Mouse (Mus musculus) forebrain, embryonic 15.5 days (tissue): Measurements from ENCODE around the gene Rngtt. TPM values are rescaled to one million over a fixed set of nuclear protein-coding genes. Genes with fewer than 3 reads are reported as not detected.

Source experiments
- ATAC-seq: fragments of 200-750 bp; cut with Nextera tagmentation; replicated peaks from 2 replicates; pipeline ENCODE4 v1.8.0; 2017; ENCODE audit warnings: mild to moderate bottlenecking, moderate TSS enrichment, moderate library complexity
- H3K27ac ChIP-seq: fragments of 300-500 bp; sonication (generic); replicated peaks from 2 replicates; pipeline ENCODE4 v1.5.1; 2015; ENCODE audit warnings: mild to moderate bottlenecking, inconsistent platforms
- H3K27me3 ChIP-seq: fragments of 300-500 bp; sonication (generic); 2 replicates; pipeline ENCODE4 v1.6.1; 2015; ENCODE audit warnings: inconsistent platforms
- H3K36me3 ChIP-seq: fragments of 300-500 bp; sonication (generic); 2 replicates; pipeline ENCODE4 v1.6.1; 2015; ENCODE audit warnings: mild to moderate bottlenecking, inconsistent platforms
- H3K4me1 ChIP-seq: fragments of 300-500 bp; sonication (generic); 2 replicates; pipeline ENCODE4 v1.6.1; 2015; ENCODE audit warnings: inconsistent platforms
- H3K4me2 ChIP-seq: fragments of 300-500 bp; sonication (generic); replicated peaks from 2 replicates; pipeline ENCODE4 v1.6.1; 2015; ENCODE audit warnings: mild to moderate bottlenecking, inconsistent platforms
- H3K4me3 ChIP-seq: fragments of 300-500 bp; sonication (generic); 2 replicates; pipeline ENCODE4 v1.5.1; 2015; ENCODE audit warnings: mild to moderate bottlenecking, inconsistent platforms
- H3K9ac ChIP-seq: fragments of 300-500 bp; sonication (generic); replicated peaks from 2 replicates; pipeline ENCODE4 v1.6.1; 2015; ENCODE audit warnings: mild to moderate bottlenecking, inconsistent platforms
- H3K9me3 ChIP-seq: fragments of 300-500 bp; sonication (generic); 2 replicates; pipeline ENCODE4 v1.6.1; 2016; ENCODE audit warnings: inconsistent platforms
- WGBS: fragments of 180-500 bp; shearing (Covaris S2); methylation state at CpG from one replicate; pipeline ENCODE4 v1.1.7; 2015; ENCODE audit warnings: mixed read lengths; 5-methylcytosine and 5-hydroxymethylcytosine counted together
- polyA plus RNA-seq: library from polyadenylated mRNA; unstranded; fragments of >200 nt; fragmentation: Nextera tagmentation; extraction: Ambion mirVana; gene quantifications from 2 replicates; pipeline ENCODE4 v1.2.1, GENCODE M21; 2015

Rngtt gene
- polyA plus RNA-seq, 1 experiment from 2014 or later: 31.9 TPM

DNA sequence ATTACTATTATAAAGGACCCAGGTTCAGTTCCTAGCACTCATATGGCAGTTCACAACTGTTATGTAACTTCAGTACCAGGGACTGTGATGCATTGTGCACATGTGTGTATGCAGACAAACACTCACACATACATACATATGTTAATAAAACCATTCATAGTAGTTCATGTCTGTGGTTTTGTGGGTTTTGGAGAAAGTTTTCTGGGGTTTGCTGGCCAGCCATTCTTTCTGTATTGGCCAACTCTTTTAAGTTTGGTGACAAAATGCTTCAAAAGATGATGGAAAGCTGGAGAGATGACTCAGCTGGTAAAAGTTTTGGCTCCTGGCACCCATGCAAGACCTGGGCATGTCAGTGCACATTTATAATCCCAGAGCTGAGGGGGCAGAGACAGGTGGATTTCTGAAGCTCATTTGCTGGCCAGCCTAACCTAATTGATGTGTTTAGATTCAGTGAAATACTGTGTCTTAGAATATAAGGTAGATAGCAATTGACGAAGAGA is 22.9 kb downstream of the Rngtt start:
- ATAC-seq: no peak
- H3K9ac ChIP-seq: no peak overlapping the region
- 93% methylated on average over 1 of the region's 1 CpGs for WGBS

DNA sequence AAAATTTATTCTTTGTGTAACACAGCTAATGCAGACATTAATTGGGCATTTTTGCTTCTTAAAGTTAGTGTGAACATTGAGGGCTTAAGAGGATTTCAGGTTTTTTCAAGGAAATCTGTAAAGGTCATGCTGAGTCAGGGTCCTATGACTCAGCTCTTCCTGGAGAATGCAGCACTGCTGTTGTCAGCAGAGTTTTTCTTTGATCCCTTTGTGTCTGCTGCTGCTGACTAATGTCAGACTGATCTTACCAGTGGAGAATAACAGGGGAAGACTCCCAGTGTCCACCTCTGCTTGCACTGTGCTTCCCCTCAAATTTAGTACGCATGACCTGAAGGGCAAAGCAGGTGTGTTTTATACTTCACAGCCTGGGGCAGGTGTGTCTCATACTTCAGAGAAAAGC is 27.9 kb downstream of the Rngtt start:
- Histone ChIP-seq H3K27me3 (no peaks in the 10 kb centered on the region), H3K4me2 (no peak overlapping the region), H3K9me3 (no peaks in the 10 kb centered on the region), H3K9ac (no peak overlapping the region), H3K27ac (no peak overlapping the region), H3K36me3 (peaks cover 52% of the 10 kb centered on the region), H3K4me1 (no peaks in the 10 kb centered on the region), H3K4me3 (no peak overlapping the region)
- WGBS: 94% methylated on average over 1 of the region's 1 CpGs
- ATAC-seq: no peak

More for the DNA sequence above, 22.9 kb downstream of the Rngtt start:
- no peaks in the 10 kb centered on the region for H3K4me1 ChIP-seq
- H3K27ac ChIP-seq: no peak overlapping the region
- H3K9me3 ChIP-seq: no peaks in the 10 kb centered on the region
- peaks cover 58% of the 10 kb centered on the region for H3K36me3 ChIP-seq
- no peak overlapping the region for H3K4me3 ChIP-seq
- no peaks in the 10 kb centered on the region for H3K27me3 ChIP-seq
- H3K4me2 ChIP-seq: no peak overlapping the region

DNA sequence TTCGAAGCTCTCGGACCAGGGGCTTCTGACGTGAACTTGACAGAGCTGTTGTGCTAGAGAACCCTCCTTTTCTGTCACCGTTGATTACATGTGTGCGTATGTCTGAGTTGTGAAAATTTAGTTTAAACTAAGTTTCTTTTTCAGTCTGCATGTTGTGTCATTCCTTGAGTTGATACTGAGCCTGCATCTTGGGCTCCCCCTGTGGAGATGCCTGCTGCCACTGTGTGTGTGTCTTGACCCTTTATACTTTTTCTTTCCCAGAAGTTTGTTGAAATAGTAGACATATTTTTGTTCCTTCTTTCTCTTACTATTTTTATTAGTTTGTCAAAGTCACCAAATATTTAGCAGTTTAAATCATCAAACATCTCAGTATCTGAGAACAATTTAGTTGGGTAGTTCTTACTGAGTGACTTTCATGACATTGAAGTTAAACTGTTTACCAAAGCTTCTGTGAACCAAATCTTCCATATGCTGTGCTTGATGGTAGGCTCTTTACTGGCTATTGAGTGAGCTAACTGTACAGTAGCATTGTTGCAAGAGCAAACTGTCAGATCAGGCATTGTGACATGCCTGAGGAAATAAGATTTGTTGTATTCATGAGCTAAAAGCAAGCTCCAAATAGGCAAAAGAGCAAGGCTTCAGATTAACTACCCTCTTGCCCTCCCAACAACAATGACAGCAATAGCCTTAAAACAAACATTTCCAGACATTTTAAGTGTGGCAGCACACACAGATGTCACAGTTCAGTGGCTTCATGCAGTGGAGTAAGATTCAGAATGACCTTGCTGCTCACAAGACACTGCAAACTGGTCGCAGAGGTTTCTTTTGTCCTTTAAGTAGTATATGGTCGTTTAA is 33.0 kb downstream of the Rngtt start:
- Histone ChIP-seq H3K9me3 (no peaks in the 10 kb centered on the region), H3K27me3 (no peaks in the 10 kb centered on the region), H3K4me3 (no peak overlapping the region), H3K4me2 (no peak overlapping the region), H3K4me1 (no peaks in the 10 kb centered on the region), H3K9ac (no peak overlapping the region), H3K27ac (no peak overlapping the region), H3K36me3 (peaks cover 37% of the 10 kb centered on the region)
- 91% methylated on average over 7 of the region's 7 CpGs for WGBS
- ATAC-seq: no peak

GRCm38 (mm10) chr4:33343732-33344057 is 33.6 kb downstream of the Rngtt start:
- Histone ChIP-seq H3K4me2 (no peak overlapping the region), H3K9ac (no peak overlapping the region), H3K9me3 (no peaks in the 10 kb centered on the region), H3K27me3 (no peaks in the 10 kb centered on the region), H3K36me3 (peaks cover 31% of the 10 kb centered on the region), H3K27ac (no peak overlapping the region), H3K4me3 (no peak overlapping the region), H3K4me1 (no peaks in the 10 kb centered on the region)
- 89% methylated on average over 6 of the region's 6 CpGs for WGBS
- ATAC-seq: no peak

- H3K27ac ChIP-seq: no peak overlapping the region
- no peak for ATAC-seq
- no peak overlapping the region for H3K4me3 ChIP-seq
- peaks cover 8% of the 10 kb centered on the region; the same call in 1 of the 2 replicates for H3K36me3 ChIP-seq
- H3K9me3 ChIP-seq: no peaks in the 10 kb centered on the region
- H3K9ac ChIP-seq: no peak overlapping the region
- H3K4me1 ChIP-seq: no peaks in the 10 kb centered on the region
- no peak overlapping the region for H3K4me2 ChIP-seq
- H3K27me3 ChIP-seq: no peaks in the 10 kb centered on the region
Measured at GRCm38 (mm10) chr4:33363451-33363850, 53.3 kb downstream of the Rngtt start.

GRCm38 (mm10) chr4:33374916-33375315 is 64.8 kb downstream of the Rngtt start:
- Histone ChIP-seq H3K4me3 (no peak overlapping the region), H3K27me3 (no peaks in the 10 kb centered on the region), H3K27ac (no peak overlapping the region), H3K9me3 (no peaks in the 10 kb centered on the region), H3K4me1 (no peaks in the 10 kb centered on the region), H3K9ac (no peak overlapping the region), H3K36me3 (peaks cover 7% of the 10 kb centered on the region), H3K4me2 (no peak overlapping the region)
- ATAC-seq: no peak
- 63% methylated on average over 6 of the region's 6 CpGs for WGBS

- Histone ChIP-seq H3K27me3 (no peaks in the 10 kb centered on the region), H3K4me2 (no peak overlapping the region), H3K36me3 (0 out of 2 replicates have a peak, but pooled peaks cover 4% of the 10 kb centered on the region), H3K4me1 (no peaks in the 10 kb centered on the region), H3K9me3 (no peaks in the 10 kb centered on the region), H3K4me3 (no peak overlapping the region), H3K9ac (no peak overlapping the region), H3K27ac (no peak overlapping the region)
- no peak for ATAC-seq
Measured at GRCm38 (mm10) chr4:33377642-33378041, 67.5 kb downstream of the Rngtt start.

DNA sequence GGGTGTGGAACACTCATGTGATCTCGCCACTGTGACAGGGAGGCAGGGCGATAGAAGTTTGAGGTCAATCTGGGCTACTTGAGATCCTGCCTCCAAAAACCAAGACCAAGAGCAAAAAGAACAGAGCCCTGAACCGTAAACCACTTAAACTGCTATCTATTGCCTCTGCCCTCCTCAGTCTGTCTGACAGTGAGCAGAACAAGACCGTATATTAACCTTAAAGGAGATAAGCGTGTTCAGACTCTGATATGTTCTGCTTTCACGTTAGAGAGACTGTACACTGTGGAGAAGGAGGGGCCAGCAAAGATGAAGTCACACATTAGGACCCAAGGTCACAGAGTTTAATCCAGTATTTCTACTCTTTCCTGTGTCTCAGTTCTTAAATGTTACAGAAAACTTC is 68.8 kb downstream of the Rngtt start:
- Histone ChIP-seq H3K4me1 (no peaks in the 10 kb centered on the region), H3K27ac (no peak overlapping the region), H3K4me2 (no peak overlapping the region), H3K4me3 (no peak overlapping the region), H3K36me3 (0 out of 2 replicates have a peak, but pooled peaks cover 4% of the 10 kb centered on the region), H3K9me3 (no peaks in the 10 kb centered on the region), H3K27me3 (no peaks in the 10 kb centered on the region), H3K9ac (no peak overlapping the region)
- 94% methylated on average over 6 of the region's 6 CpGs for WGBS
- no peak for ATAC-seq

DNA sequence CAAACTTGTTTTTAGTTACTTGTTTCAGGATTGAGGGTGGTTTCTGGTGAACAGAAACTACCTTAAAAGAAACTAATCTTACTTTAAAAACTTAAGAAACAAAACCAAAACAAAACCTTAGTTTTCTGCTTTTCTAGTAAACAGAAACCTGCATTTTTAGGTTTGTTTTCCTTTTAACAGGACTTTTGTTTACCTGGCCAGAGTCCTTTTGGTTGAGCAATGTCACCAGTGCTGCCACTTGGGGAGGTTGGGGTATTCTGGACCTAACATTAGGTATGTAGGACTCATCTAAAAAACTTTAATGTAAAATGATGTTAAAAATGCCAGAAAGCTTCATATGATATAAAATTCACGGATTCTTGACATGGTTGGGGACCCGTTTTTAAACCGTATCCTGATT is 78.8 kb downstream of the Rngtt start:
- WGBS: 95% methylated on average over 3 of the region's 3 CpGs
- Histone ChIP-seq H3K27ac (no peak overlapping the region), H3K9ac (no peak overlapping the region), H3K36me3 (no peaks in the 10 kb centered on the region; the same call in 1 of the 2 replicates), H3K9me3 (no peaks in the 10 kb centered on the region), H3K27me3 (no peaks in the 10 kb centered on the region), H3K4me2 (no peak overlapping the region), H3K4me3 (no peak overlapping the region), H3K4me1 (peaks cover 10% of the 10 kb centered on the region; the same call in 1 of the 2 replicates)
- no peak for ATAC-seq

DNA sequence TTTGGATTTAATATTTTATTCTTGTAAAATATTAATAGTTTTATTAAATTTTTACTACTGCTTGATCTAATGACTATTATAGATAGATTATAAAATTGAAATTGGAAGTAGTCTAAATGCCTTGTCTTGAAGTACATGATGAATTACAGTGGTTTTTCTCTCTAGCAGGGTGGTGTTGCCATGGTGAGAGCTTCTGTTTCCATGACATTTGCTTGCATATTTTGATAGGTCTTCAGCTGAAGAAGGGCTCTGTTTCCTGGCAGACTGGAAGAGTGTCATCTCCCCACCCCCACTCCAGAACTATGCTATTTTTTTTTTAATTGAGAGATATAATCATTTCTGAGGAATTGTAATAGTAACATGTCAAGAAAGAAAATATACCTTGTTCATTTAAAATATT is 80.5 kb downstream of the Rngtt start:
- no peak overlapping the region for H3K9ac ChIP-seq
- H3K27me3 ChIP-seq: no peaks in the 10 kb centered on the region
- peak; percentile 83 for ATAC-seq
- peaks cover 10% of the 10 kb centered on the region; the same call in 1 of the 2 replicates for H3K4me1 ChIP-seq
- H3K4me2 ChIP-seq: no peak overlapping the region
- no peak overlapping the region for H3K27ac ChIP-seq
- H3K36me3 ChIP-seq: no peaks in the 10 kb centered on the region; the same call in 1 of the 2 replicates
- H3K4me3 ChIP-seq: no peak overlapping the region
- H3K9me3 ChIP-seq: no peaks in the 10 kb centered on the region

GRCm38 (mm10) chr4:33393437-33393836 is 83.3 kb downstream of the Rngtt start:
- H3K4me2 ChIP-seq: no peak overlapping the region
- WGBS: 85% methylated on average over 2 of the region's 2 CpGs

GRCm38 (mm10) chr4:33396222-33397176 is 86.4 kb downstream of the Rngtt start:
- Histone ChIP-seq H3K9ac (no peak overlapping the region), H3K27me3 (no peaks in the 10 kb centered on the region), H3K27ac (no peak overlapping the region), H3K4me3 (no peak overlapping the region), H3K4me2 (no peak overlapping the region), H3K4me1 (no peaks in the 10 kb centered on the region), H3K9me3 (no peaks in the 10 kb centered on the region), H3K36me3 (no peaks in the 10 kb centered on the region)
- peak; percentile 93 for ATAC-seq
- 51% methylated on average over 3 of the region's 3 CpGs for WGBS

More at GRCm38 (mm10) chr4:33393437-33393836, 83.3 kb downstream of the Rngtt start:
- no peak for ATAC-seq
- H3K36me3 ChIP-seq: no peaks in the 10 kb centered on the region
- no peaks in the 10 kb centered on the region for H3K9me3 ChIP-seq
- peaks cover 10% of the 10 kb centered on the region; the same call in 1 of the 2 replicates for H3K4me1 ChIP-seq
- no peaks in the 10 kb centered on the region for H3K27me3 ChIP-seq
- H3K27ac ChIP-seq: no peak overlapping the region
- no peak overlapping the region for H3K9ac ChIP-seq
- no peak overlapping the region for H3K4me3 ChIP-seq
